Mouse (Mus musculus) ES-E14 (cell line): ENCODE measurements around the gene Rps18. TPM values are rescaled to one million over a fixed set of nuclear protein-coding genes. Genes with fewer than 3 reads are reported as not detected.
A peak's percentile ranks its signal among the peaks of the same experiment; 100 is the strongest.
"Not testable (repeated sequence)": the region's sequence is repeated elsewhere in the genome, so short reads cannot be mapped to it uniquely, and the experiment has no call there.

ENCODE experiments used
- DNase-seq: peaks from one replicate; pipeline ENCODE4 v3.0.0-alpha.2; 2013; ENCODE audit warnings: low read depth, low spot score
- H3K27ac ChIP-seq: 2 replicates; pipeline ENCODE4 v1.5.1; 2012; ENCODE audit warnings: low read depth, mild to moderate bottlenecking, low read length, moderate library complexity, mixed read lengths; ENCODE audit not compliant: poor library complexity, insufficient read depth, severe bottlenecking
- H3K36me3 ChIP-seq: 2 replicates; pipeline ENCODE4 v1.6.1; 2012; ENCODE audit warnings: mild to moderate bottlenecking, low read length, moderate library complexity, mixed read lengths; ENCODE audit not compliant: control insufficient read depth, poor library complexity, insufficient read depth, severe bottlenecking
- H3K4me1 ChIP-seq, 2 experiments: fragments of 150-350 bp in 1 of 2; sonication (generic) in 1 of 2; 2 replicates each; pipeline ENCODE4 v1.6.1; 2012; ENCODE audit warnings: low read length in 2 of 2, mild to moderate bottlenecking in 1 of 2, mixed read lengths in 1 of 2; ENCODE audit not compliant: control insufficient read depth in 2 of 2, insufficient read depth in 2 of 2, poor library complexity in 1 of 2
- H3K4me3 ChIP-seq, 2 experiments: fragments of 150-350 bp in 1 of 2; sonication (generic) in 1 of 2; 2 replicates each; pipeline ENCODE4 v1.5.1; 2012; ENCODE audit warnings: low read length in 2 of 2, low read depth in 1 of 2, mild to moderate bottlenecking in 1 of 2, mixed read lengths in 1 of 2; ENCODE audit not compliant: insufficient read depth in 1 of 2, poor library complexity in 1 of 2, severe bottlenecking in 1 of 2
- H3K9ac ChIP-seq: 2 replicates; pipeline ENCODE4 v1.6.1; 2012; ENCODE audit warnings: low read depth, mild to moderate bottlenecking, low read length, mixed read lengths; ENCODE audit not compliant: poor library complexity, insufficient read depth, severe bottlenecking
- H3K9me3 ChIP-seq: fragments of 150-350 bp; sonication (generic); 2 replicates; pipeline ENCODE4 v1.6.1; 2012; ENCODE audit warnings: low read depth, mild to moderate bottlenecking, low read length; ENCODE audit not compliant: control insufficient read depth, insufficient read depth
- CHD2 ChIP-seq: IDR thresholded peaks from 2 replicates; pipeline ENCODE4 v1.6.1; 2014; ENCODE audit warnings: mild to moderate bottlenecking, low read depth, low read length, inconsistent platforms
- HCFC1 ChIP-seq: IDR thresholded peaks from 2 replicates; pipeline ENCODE4 v1.6.1; 2012; ENCODE audit warnings: low read length, inconsistent platforms, borderline replicate concordance; ENCODE audit not compliant: insufficient read depth
- MAFK ChIP-seq: IDR thresholded peaks from 2 replicates; pipeline ENCODE4 v1.6.1; 2014; ENCODE audit warnings: mild to moderate bottlenecking, low read depth, low read length, inconsistent platforms; ENCODE audit not compliant: insufficient read depth
- ZC3H11A ChIP-seq: IDR thresholded peaks from 2 replicates; pipeline ENCODE4 v1.6.1; 2012; ENCODE audit warnings: low read depth, mild to moderate bottlenecking, inconsistent platforms, low read length, borderline replicate concordance
- ZNF384 ChIP-seq: IDR thresholded peaks from 2 replicates; pipeline ENCODE4 v1.6.1; 2012; ENCODE audit warnings: low read depth, low read length, inconsistent platforms
- in situ Hi-C, 2 experiments: fragments of 600-800 bp; cut with MboI; formaldehyde crosslinking; loops; one replicate each; pipeline ENCODE4 v1.15.1; 2025; ENCODE audit warnings: low sequenced_read_pairs in 2 of 2, inconsistent platforms in 1 of 2; ENCODE audit not compliant: unreplicated experiment in 2 of 2
- total RNA-seq: library from RNA; depleted of rRNA; stranded (reverse); fragments of 300-350 nt; gene quantifications from 2 replicates; pipeline ENCODE4 v1.2.3, GENCODE M21; 2012

The Rps18 gene
- total RNA-seq, 1 experiment: 4,706 TPM

DNA sequence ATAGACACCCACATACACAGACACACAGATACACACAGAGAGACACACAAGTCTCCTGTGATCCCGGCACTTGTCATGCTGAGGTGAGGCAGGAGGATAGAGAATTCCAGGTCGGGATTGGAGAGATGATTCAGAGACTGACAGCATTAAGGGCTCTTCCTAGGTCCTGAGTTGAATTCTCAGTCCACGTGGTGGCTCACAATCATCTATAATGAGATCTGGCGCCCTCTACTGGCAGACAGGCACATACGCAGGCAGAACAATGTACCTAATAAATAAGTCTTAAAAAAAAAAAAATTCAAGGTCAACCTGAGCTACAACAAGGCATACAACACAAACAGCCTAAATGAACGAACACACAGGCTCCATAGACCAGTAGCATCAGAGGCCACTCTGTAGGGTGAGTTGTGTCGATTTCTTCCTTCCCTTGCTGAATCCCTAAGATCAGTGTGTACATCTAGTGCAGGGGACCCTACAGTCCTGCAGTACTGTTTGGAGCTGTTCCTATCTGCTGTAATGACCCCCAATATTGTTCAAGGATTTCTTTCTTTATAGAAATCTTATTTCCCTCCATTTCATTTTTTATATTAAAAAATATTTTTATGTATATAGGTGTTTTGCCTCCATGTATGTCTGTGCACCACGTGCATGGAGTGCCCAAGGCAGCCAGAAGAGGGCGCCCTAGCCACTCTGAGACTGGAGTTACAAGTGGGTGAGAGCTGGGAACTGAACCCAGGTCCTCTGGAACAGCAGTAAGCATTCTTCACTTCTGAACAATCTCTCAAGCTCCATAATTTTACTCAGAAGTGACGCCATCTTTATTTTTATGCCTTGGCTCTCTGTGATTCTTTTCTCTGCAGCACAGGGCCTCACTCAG is 36.2 kb upstream of the Rps18 start:
- Histone ChIP-seq H3K9ac (peak overlapping the region; percentile 57; the same call in 1 of the 2 replicates), H3K4me3 (peak overlapping the region in 1 of 2 experiments; percentile 25; a peak in 1 of 4 replicates), H3K4me1 (peaks cover 0 to 2% of the 10 kb centered on the region in 2 experiments; a peak in 1 of 4 replicates), H3K27ac (no peak overlapping the region), H3K36me3 (peaks cover 2% of the 10 kb centered on the region; the same call in 1 of the 2 replicates), H3K9me3 (no peaks in the 10 kb centered on the region)
- TF ChIP-seq ZNF384 (peak; percentile 97), ZC3H11A (no peak)
- in situ Hi-C loops: no loop called here
- DNase-seq: peak; percentile 91

DNA sequence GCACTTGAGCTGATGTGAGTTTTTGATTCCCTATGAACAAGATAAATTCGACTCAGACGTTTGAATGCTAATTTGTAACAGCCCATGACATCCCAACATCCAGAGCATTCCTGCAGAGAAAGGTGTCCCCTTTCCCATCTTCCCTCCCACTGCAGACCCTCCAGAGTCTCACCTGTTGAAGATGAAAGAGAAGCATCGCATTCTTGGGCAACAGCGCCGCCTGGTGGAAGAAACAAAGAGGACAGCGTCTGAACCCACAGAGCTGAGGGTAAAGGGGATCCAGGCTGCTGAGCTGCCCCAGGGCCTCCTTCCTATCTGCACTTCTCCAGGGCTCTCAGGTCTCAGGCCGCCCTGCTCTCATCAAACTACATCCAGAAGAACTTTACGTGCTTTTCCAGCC is 26.3 kb upstream of the Rps18 start:
- H3K27ac ChIP-seq, H3K9me3 ChIP-seq, H3K36me3 ChIP-seq, H3K9ac ChIP-seq, in situ Hi-C loops: not testable (repeated sequence)
- DNase-seq: peak; percentile 68
- Histone ChIP-seq H3K4me3 (peak overlapping the region in 1 of 2 experiments; percentile 83; a peak in 3 of 4 replicates), H3K4me1 (peaks cover 5 to 13% of the 10 kb centered on the region in 2 experiments; a peak in 3 of 4 replicates)

DNA sequence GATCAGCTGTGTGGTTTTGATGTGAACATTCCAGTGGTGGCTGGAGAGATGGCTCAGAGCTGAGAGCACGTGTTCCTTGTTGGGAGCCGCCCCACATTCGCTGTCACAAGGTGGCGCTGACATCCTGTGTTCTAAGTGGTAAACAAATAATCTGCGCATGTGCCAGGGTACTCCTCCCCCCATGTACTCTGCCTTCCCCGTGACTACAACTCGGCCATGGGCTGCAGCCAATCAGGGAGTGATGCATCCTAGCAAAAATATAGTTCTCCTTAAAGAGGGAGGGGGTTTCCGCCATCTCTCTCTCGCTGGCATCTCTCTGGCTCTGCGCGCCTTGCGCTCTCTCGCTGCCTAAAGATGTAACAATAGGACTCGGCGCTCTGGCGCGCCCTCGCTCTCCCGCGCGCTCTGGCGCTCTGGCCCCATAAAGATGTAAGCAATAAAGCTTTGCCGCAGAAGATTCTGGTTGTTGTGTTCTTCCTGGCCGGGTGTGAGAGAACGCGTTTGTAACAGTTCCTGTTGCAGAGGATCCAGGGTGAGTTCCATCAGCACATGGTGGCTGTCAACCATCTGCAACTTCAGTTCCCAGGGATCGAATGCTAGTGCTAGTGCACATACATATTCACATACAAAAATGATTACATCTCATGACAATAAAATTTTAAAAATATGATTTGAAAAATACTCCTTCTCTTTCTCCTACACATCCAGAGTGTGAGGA is 25.6 kb upstream of the Rps18 start:
- Histone ChIP-seq H3K4me3 (peak overlapping the region; percentile 72 to 83), H3K4me1 (peaks cover 5 to 13% of the 10 kb centered on the region in 2 experiments; a peak in 3 of 4 replicates), H3K9ac (peak overlapping the region; percentile 78), H3K27ac (peak overlapping the region; percentile 64)
- H3K36me3 ChIP-seq, in situ Hi-C loops, H3K9me3 ChIP-seq: not testable (repeated sequence)
- DNase-seq: peak; percentile 93

DNA sequence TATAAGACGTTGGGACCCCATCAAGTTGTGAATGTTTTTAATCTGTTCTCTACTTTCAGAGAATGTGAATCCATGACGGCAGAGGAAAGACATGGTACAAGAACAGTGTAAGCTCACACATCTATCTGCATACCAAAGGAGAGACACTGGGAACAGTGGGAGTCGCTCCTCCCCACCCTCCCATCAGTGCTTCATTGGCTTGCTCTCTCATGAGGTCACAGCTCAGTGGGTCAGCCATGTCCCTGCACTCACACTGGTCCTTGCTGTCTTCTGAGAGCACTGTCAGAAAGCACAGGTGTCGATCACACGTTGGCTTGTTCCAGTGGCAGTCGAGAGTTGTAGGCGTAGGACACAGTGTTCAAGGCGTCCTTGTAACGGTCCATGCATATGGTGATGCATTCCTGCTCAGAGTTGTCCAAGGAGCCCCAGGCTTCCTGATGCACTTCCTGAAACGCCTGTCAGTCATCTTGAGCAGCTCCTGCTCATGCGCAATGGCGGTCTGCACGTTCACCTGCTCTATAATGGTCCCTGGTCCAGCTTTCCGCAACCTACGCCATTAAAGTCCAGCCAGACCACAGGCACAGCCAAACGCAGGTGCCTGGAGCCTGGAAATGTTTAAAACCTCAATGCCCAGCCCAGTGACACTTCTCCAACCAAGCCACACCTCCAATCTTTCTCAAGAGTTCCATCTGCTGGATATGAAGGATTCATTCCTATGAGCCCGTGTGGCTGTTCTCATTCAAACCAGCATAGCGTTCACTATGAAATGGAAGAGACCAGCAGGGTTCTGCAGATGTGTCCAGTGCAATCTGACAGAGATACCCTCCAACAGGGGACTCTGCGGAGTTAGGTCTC is 24.6 kb upstream of the Rps18 start:
- H3K4me3 ChIP-seq: peak overlapping the region in 1 of 2 experiments; percentile 14; a peak in 1 of 4 replicates

More for the DNA sequence above, 24.6 kb upstream of the Rps18 start:
- peak overlapping the region; percentile 8; the same call in 1 of the 2 replicates for H3K27ac ChIP-seq
- no peak for DNase-seq
- no peaks in the 10 kb centered on the region for H3K9me3 ChIP-seq
- in situ Hi-C loops: no loop called here
- H3K36me3 ChIP-seq: no peaks in the 10 kb centered on the region; the same call in 1 of the 2 replicates
- TF ChIP-seq CHD2 (no peak), ZNF384 (no peak), ZC3H11A (no peak), HCFC1 (no peak), MAFK (no peak)
- peak overlapping the region; percentile 27; the same call in 1 of the 2 replicates for H3K9ac ChIP-seq
- peaks cover 5 to 13% of the 10 kb centered on the region in 2 experiments; a peak in 3 of 4 replicates for H3K4me1 ChIP-seq
